Mouse (Mus musculus) MN1 (cell line): Measurements from ENCODE around the gene 2210017I01Rik.

Experiments
- DNase-seq: peaks from one replicate; pipeline ENCODE4 v3.0.0-alpha.2; 2016; ENCODE audit warnings: low spot score

Gene 2210017I01Rik

GRCm38 (mm10) chr3:92607392-92607791, at the start of gene 2210017I01Rik:
TSS of gene 2210017I01Rik (minus strand) at chr3:92607492.
- no peak for DNase-seq

- DNase-seq: no peak
Observed at GRCm38 (mm10) chr3:92656826-92657225, 49.5 kb upstream of the 2210017I01Rik start, which contains the start of gene Lce1b. TSS of gene Lce1b (minus strand) at chr3:92656926.

GRCm38 (mm10) chr3:92648207-92648606, 40.9 kb upstream of the 2210017I01Rik start, which contains the start of gene Lce1a1:
TSS of gene Lce1a1 (minus strand) at chr3:92648307.
- no peak for DNase-seq

GRCm38 (mm10) chr3:92639854-92640253, 32.6 kb upstream of the 2210017I01Rik start:
- DNase-seq: no peak

GRCm38 (mm10) chr3:92638653-92638991, 31.3 kb upstream of the 2210017I01Rik start:
- DNase-seq: no peak

GRCm38 (mm10) chr3:92637745-92638652, 30.7 kb upstream of the 2210017I01Rik start:
- no peak for DNase-seq

- no peak for DNase-seq
Observed at GRCm38 (mm10) chr3:92621560-92621959, 14.3 kb upstream of the 2210017I01Rik start, which contains the start of gene Lce6a. TSS of gene Lce6a (minus strand) at chr3:92621660.

- no peak for DNase-seq
Observed at GRCm38 (mm10) chr3:92609804-92610203, 2.5 kb upstream of the 2210017I01Rik start.

- no peak for DNase-seq
Observed at GRCm38 (mm10) chr3:92602169-92602568, 5.1 kb downstream of the 2210017I01Rik start.

- DNase-seq: no peak
Observed at GRCm38 (mm10) chr3:92600456-92600855, 6.8 kb downstream of the 2210017I01Rik start.

- DNase-seq: no peak
Observed at GRCm38 (mm10) chr3:92599973-92600372, 7.3 kb downstream of the 2210017I01Rik start.

- no peak for DNase-seq
Observed at GRCm38 (mm10) chr3:92598429-92598828, 8.9 kb downstream of the 2210017I01Rik start.

GRCm38 (mm10) chr3:92588858-92589257, 18.4 kb downstream of the 2210017I01Rik start, which contains the start of gene Smcp:
TSS of gene Smcp (minus strand) at chr3:92588997.
- DNase-seq: no peak

- DNase-seq: no peak
Observed at GRCm38 (mm10) chr3:92587190-92587589, 20.1 kb downstream of the 2210017I01Rik start.

GRCm38 (mm10) chr3:92585055-92585454, 22.2 kb downstream of the 2210017I01Rik start:
- no peak for DNase-seq

- no peak for DNase-seq
Observed at GRCm38 (mm10) chr3:92583164-92583826, 24.0 kb downstream of the 2210017I01Rik start.

- no peak for DNase-seq
Observed at GRCm38 (mm10) chr3:92579508-92579907, 27.8 kb downstream of the 2210017I01Rik start.

GRCm38 (mm10) chr3:92578652-92579413, 28.5 kb downstream of the 2210017I01Rik start:
- no peak for DNase-seq

GRCm38 (mm10) chr3:92573449-92574041, 33.7 kb downstream of the 2210017I01Rik start, which contains the start of gene Ivl:
TSS of gene Ivl (minus strand) at chr3:92573735.
- DNase-seq: no peak

- no peak for DNase-seq
Observed at GRCm38 (mm10) chr3:92572514-92573155, 34.7 kb downstream of the 2210017I01Rik start.

GRCm38 (mm10) chr3:92568752-92569151, 38.5 kb downstream of the 2210017I01Rik start:
- DNase-seq: no peak
